Mouse (Mus musculus): ENCODE measurements at regions not wholly inside any gene's neighbourhood (a gene's known extent, or its start where the extent isn't known, plus 50 kb on each side); places are given as distances from the start of the nearest gene placed in this dataset.

DNA sequence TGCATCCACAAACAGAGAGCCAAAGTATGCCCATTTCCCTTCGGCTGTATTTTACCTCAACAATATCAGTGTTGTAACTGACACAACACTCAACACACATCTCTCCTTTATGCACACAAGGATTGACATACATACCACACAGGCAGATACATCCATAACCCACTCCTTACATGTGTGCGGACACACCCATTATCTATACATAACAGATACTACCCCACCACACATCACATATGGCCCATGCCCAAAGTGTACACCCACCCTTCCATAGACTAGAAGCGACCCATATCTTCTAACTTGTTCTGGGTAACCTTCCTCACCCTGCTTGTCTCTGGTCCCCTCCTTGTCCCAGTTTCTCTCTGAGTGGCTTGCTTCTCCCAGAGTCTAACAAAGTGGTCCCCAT, 340.7 kb upstream of the Runx1 start:
- no peak for ATAC-seq (ENCODE audit: extremely low read depth, insufficient number of reproducible peaks, low FRiP score, poor library complexity, severe bottlenecking)

DNA sequence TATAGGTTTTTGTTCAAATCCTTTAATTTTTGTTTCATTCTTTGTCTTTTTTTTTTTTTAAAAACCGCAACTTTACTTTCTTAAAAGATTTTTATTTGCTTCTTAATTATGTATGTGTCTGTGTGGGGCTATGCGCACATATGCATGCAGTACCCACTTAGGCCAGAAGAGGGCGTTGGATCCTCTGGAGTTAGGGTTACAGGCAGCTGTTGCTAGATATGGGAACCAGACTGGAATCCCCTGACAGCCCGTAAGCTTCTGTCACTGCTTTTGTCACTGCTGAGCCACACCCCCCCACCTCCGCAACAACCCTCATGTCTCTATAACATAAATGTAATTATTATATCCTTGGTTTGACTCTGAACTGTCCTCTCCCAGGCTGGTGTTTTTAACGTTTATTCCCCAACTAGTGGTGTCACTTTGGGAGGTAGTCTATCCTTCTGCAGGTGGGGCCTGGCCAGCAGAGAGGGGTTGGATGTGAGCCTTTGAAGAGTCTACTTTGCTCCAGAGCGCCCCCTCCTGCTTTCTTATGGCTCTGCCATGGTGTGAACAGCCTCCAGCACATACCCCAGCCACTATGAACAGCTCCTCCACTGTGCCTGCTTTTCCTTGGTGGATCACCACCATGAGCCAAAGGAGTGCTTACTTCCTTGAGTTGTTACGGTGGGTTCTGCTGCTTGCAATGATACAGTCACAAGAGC, 332.7 kb upstream of the Runx1 start:
- no peak for ATAC-seq (ENCODE audit: extremely low read depth, insufficient number of reproducible peaks, low FRiP score, poor library complexity, severe bottlenecking)

DNA sequence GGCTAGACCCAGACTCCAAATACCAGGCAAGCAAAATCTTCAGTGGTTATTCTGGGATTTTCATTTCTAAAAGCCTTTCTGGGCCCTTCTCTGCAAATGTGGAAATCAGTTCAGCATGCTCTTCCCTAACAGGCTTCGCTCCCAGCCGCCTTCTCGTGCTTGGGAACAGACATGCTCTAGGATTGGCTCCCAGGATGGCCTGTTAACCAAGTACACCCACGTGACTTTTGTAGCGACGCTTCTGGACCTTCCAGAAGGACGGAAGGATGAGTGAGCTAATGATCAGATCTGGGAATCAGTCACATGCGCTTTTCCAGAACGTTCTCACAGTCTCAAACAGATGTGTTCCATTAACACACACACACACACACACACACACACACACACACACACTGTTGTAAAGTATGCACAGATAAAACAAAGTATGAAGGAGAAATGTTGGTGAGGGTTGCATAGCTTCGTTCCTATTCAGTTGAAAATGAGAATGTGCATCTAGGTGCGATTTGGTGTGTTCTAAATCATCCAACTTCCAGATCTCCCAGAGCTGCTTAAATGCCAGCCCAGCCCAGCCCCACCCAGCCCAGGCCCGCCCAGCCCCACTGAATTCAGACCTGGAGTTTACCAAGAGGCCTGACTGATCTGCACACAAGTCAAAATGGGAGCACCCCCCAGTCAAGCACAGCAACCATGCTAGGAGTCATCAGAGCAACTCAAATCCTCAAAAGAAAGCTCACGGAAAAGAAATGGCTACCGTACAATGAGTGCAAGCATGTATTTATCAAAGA, 327.8 kb upstream of the Runx1 start:
- ATAC-seq (ENCODE audit: extremely low read depth, insufficient number of reproducible peaks, low FRiP score, poor library complexity, severe bottlenecking), result no peak

DNA sequence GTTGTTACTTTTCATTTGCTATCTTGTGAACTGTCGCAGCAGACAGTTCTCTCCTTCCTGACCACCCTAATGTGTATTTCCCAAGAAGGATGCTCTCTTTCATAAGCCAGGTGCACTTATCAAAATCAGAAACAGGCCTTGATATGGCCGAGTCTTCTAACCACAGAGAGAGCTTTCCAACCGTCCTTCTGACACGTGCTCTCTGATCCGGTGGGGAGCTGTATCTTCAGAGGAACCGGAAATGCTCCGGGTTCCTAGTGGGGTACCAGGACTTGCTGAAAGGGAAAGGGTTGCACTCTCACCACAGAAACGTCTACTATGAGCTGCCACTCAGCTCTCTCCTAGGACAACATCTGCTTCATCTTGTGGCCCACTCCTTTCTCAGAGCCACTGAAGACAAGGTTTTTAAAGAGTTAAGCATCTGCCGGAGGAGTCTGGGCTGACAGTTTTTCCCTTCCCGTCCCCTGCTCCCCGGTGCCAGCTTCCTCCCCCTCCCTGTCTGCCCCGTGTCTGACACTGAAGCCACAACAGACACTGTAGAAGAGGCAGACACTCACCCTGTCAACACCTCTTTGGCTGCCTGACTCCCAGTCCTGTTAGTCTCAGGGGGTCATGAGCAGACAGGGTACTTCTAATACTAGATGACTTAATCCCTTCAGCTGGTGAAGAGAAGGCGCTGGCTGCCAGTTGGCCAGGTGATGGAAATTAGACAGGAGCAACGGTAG, 327.0 kb upstream of the Runx1 start:
- peak; percentile 23; the same call in 1 of the 2 replicates for ATAC-seq (ENCODE audit: extremely low read depth, insufficient number of reproducible peaks, low FRiP score, poor library complexity, severe bottlenecking)

DNA sequence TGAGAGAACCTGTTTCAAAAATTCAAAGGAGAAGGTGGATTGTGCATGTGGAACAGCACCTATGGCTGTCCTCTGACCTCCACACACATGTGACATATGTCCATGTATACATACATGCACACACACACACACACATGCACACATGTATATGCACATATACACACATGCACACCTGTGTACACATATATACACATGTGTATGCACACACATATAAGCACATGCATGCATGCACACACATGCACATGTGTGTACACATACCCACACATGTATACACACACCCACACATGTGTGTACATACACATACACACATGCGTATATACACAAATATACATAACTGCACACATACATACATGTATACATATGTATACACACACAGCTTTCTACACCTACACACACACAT, 326.1 kb upstream of the Runx1 start:
- ATAC-seq (ENCODE audit: extremely low read depth, insufficient number of reproducible peaks, low FRiP score, poor library complexity, severe bottlenecking), result no peak

DNA sequence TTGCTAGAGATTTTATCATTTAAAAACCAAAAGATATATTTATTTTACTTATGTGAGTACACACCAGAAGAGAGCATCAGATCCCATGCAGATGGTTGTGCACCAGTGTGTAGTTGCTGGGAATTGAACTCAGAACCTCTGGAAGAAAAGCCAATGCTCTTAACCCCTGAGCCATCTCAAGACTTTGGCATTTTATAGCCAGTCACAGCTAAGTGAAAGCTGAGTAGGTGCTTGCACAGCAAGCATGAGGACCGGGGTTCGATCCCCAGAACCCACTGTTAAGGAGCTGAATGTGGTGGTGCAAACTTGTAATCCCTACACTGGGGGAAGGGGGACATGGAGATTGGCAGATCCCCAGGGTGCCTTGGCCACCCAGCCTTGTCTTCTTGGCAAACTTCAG, 325.7 kb upstream of the Runx1 start:
- no peak for ATAC-seq (ENCODE audit: extremely low read depth, insufficient number of reproducible peaks, low FRiP score, poor library complexity, severe bottlenecking)

DNA sequence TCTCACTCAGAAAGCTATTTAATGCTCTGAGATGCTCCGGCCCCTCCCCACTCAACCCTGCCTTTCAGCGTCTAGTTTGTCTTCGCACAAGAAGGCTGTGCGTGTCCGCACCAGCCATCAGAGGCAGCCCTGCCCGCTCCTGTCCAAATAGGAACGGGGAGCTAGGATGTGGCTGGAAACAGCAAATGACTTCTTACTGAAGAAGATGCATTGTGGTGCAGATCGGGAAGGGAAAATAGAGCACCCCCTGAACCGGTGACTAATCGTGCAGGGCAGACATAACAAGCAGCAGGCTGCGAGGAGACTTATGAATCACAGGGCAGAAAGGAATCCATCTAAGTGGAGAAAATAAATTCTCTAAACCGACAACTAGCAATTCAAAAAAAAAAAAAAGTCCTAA, 324.5 kb upstream of the Runx1 start:
- no peak for ATAC-seq (ENCODE audit: extremely low read depth, insufficient number of reproducible peaks, low FRiP score, poor library complexity, severe bottlenecking)

DNA sequence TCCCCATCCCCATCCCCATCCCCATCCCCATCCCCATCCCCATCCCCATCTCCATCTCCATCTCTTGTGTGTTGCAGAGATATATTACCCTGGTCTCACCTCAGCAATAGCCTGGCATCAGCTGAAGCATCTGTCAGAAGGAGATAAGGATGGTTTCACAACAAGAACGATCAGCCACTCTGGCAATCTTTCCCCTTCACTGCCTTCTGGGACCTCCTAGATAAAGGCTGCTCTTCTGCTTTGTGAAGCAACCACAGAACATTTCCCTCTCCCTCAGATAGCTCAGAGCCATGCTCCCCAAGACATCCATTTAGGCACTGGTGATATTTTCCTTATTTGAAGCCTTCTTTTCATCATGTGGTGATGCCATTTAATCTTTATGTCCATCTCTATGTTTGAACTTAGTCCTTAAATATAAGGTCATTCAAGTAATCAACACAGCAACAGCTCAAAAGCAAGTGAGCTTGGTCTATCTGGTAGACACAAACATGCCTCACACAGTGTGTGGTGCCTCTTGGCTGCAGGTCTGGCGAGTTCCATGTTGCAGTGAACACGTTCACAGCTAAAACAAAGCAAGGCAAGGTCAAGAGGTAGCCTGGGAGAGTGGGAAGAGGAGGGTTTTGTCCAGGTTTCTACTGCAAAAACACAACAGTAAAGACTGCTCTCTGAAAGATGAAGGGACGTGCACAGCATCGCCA, 321.7 kb upstream of the Runx1 start:
- ATAC-seq (ENCODE audit: extremely low read depth, insufficient number of reproducible peaks, low FRiP score, poor library complexity, severe bottlenecking), result no peak

DNA sequence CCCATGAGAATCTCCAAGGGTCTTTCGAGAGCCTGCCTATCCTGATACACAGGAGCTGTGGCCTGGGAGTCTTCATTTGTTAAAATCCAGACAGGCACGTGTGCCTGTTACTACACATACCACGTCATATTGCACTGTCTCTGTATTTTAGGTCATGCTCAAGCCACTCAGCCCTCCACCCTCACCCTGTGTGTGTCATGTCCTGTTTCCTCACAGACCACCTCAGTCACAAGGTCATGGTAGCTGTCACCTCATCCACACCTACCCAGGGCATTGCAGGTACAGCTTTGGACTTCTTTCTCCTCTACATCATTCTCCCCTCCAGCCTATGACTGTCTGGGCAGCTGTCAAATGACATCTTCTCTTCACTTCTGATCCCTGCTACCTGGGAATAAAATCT, 320.9 kb upstream of the Runx1 start:
- 0 out of 2 replicates have a peak, but pooled peaks have one; percentile 11 for ATAC-seq (ENCODE audit: extremely low read depth, insufficient number of reproducible peaks, low FRiP score, poor library complexity, severe bottlenecking)

DNA sequence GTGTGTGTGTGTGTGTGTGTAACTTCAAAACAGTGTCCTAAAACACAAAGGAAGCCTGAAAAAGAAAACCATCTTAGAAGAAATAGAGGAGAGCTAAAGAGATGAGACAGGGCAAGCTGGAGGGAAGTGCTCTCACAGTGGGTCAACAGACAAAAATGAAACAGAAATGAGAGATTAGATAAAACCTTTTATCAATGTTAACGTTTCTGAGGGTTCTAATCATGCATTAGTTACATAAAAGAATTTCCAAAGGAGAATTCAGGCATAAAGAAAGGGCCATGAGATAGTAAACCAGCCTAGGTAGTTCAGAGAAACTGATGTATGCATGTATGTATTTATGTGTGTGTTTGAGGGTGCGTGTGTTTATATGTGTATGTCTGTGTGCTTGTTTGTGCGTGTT, 319.7 kb upstream of the Runx1 start:
- ATAC-seq (ENCODE audit: extremely low read depth, insufficient number of reproducible peaks, low FRiP score, poor library complexity, severe bottlenecking), result no peak

DNA sequence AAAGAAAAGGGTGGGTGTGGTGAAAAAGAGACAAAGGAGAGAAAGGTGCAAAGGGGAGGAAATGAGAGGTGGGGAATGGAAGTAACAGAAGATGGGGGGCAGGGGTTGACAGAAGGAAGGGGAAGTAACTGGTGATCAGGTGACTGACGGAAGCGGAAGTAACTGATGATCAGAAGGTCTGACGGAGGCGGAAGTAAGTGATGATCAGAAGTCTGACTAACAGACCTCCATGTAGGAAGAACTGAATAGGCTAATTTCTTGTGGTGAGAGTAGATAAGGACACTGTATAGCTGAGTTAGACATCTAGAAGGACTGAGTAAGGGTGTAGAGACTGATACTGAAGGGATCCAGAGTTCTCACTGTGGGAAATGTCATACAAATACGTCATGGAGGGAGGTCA, 318.1 kb upstream of the Runx1 start:
- ATAC-seq (ENCODE audit: extremely low read depth, insufficient number of reproducible peaks, low FRiP score, poor library complexity, severe bottlenecking), result no peak

DNA sequence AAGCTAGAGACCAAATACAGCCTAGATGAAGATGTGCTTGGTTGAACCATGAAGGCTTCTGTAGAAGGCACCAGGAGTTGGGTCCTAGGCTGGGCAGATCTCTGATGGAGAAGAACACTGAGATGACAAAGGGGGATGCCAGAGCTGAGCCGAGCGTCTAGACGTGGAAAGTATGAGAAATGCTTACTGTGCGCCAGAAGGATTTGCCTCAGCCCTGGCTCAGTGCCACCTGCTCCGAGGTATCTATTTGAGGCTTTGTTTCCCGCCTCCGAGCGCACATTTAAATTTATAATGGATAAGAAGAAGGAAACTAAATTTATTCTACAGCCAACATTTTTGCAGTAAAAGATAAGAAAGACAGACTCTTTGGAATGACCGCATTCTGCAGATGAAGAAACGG, 317.2 kb upstream of the Runx1 start:
- no peak for ATAC-seq (ENCODE audit: extremely low read depth, insufficient number of reproducible peaks, low FRiP score, poor library complexity, severe bottlenecking)

DNA sequence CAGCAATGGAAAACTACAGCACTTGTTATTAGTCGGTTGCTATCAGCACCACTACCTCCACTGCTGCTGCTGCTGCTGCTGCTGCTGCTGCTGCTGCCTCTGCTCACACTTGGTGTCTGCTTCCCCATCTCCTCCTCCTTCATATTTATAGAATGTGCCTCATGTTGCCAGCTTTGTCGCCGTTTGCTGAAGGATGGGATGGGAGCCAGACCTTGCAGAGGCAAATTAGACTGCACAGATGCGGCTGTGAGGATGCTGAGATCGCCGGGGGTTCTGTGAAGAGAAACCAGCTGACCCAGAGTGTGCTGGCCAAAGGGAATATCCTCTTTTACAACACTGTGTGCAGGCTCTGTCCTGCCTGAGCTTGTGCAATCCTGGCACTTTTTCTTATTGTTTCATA, 316.0 kb upstream of the Runx1 start:
- ATAC-seq (ENCODE audit: extremely low read depth, insufficient number of reproducible peaks, low FRiP score, poor library complexity, severe bottlenecking), result no peak

DNA sequence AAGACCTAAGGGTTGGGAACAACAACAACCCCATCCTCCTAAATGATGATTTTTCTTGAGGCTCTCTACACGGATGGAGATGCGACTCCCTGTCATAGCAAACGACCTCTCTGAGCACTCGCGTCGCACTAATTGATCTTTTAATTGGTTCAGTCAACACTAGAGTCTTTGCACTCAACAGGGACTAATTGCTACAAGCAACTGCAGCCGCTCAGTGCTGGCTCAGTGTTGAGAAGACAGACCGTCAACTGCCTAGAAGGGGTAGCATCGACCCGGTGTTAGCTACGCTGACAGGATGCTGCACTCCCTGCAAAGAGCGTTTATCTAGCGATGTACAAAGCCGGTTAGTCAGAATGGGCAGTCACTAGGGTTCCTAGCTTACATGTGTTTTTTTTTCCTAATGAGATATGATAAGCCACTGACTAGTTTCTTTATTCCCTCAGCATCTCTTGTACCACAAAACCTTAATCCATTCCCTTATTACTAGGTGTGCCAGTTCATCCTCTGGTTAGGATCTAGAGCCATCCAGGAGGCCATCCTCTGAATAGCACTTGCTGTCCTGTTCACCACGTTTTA, 314.7 kb upstream of the Runx1 start:
- no peak for ATAC-seq (ENCODE audit: extremely low read depth, insufficient number of reproducible peaks, low FRiP score, poor library complexity, severe bottlenecking)

DNA sequence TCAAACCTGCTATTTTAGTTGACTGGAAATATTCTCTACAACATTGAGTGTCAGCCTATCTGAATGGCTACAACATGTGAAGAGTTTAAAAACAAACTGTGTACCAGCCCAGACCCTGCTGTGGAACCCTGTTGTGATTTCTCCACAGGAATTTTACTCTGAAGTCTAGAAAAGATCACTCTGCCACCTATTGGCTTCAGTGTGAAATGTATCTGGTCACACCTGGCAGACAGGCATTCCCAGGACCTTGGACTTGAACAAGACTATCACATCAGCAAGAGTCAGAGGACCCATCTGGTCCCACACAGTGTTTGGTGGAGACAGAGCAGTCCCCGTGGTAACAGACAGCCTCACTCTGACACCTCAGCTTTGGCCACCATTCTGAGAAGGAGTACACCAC, 311.3 kb upstream of the Runx1 start:
- no peak for ATAC-seq (ENCODE audit: extremely low read depth, insufficient number of reproducible peaks, low FRiP score, poor library complexity, severe bottlenecking)

DNA sequence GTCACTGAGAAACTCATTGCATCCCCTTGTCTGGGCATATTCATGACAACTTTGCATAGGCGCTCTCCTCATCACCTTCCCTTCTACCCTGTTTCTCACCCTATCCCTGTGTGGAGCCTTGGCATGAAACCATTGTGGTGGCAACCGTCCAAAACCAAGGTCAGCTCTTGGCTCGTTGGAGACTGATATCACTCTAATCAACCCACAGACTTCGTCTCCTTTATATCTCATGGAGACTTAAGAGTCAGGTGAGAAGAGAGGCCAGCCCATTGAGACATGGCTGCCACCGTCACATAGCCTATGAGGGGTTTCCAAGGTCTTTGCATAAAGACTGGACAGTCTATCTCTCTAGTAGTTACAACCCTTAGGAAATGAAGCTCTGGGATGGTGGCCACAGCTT, 305.5 kb upstream of the Runx1 start:
- ATAC-seq (ENCODE audit: extremely low read depth, insufficient number of reproducible peaks, low FRiP score, poor library complexity, severe bottlenecking), result no peak

DNA sequence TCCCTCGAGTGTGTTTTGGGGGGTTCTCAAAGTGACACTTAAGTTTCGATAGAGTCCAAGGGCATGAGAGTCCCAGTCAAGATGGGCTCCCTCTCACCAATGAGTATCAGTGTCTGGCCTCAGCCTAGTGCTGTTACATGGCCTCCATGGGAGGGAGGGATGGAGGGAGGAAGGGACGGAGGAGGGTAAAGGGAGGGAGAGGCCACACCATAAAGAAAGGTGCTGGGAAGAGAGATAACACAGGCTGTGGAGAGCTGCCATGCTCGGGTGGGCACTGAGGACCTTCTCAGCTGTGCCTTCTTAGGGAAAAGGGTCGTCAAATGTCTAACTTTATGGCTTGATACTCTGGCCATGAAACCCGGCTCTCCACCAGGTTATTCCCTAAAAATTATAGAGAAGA, 304.7 kb upstream of the Runx1 start:
- ATAC-seq (ENCODE audit: extremely low read depth, insufficient number of reproducible peaks, low FRiP score, poor library complexity, severe bottlenecking), result no peak

DNA sequence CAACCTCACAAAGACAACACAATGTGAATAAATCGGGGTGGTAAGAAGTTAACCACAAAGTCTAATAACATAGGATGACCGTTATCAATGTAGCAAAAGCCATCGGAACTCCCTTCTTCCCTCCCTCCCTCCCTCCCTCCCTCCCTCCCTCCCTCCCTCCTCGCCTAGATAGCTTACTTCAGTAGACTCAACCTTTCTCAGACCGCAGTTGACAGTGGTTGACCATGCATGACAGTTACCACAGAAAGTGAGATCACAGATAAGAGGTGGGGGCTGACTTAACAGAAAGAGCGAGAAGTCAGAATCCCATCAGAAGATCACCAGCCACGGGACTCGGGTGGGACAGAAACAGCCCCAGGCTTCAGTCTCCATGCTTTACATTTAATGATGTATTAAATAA, 297.8 kb upstream of the Runx1 start:
- no peak for ATAC-seq (ENCODE audit: extremely low read depth, insufficient number of reproducible peaks, low FRiP score, poor library complexity, severe bottlenecking)
